Mouse (Mus musculus) ES-Bruce4 (cell line): Measurements from ENCODE around the gene Hsd3b4.
"Not testable (repeated sequence)": the region's sequence is repeated elsewhere in the genome, so short reads cannot be mapped to it uniquely, and the experiment has no call there.

Experiments used
- CTCF ChIP-seq: IDR thresholded peaks from one replicate; pipeline ENCODE4 v1.8.1; 2011; ENCODE audit warnings: low read depth, low read length
- EP300 ChIP-seq: IDR thresholded peaks from 2 replicates; pipeline ENCODE4 v1.6.1; 2011; ENCODE audit warnings: low read depth, low read length; ENCODE audit not compliant: insufficient read depth
- POLR2A ChIP-seq: IDR thresholded peaks from one replicate; pipeline ENCODE4 v1.8.1; 2011; ENCODE audit warnings: low read length; ENCODE audit not compliant: insufficient read depth

GRCm38 (mm10) chr3:98471057-98471456 is 39.3 kb downstream of the Hsd3b4 start:
- not testable (repeated sequence) for TF ChIP-seq CTCF, POLR2A, EP300
